Mouse (Mus musculus) forebrain, embryonic 16.5 days (tissue): ENCODE data around the gene 2700049A03Rik. TPM values are rescaled to one million over a fixed set of nuclear protein-coding genes. Genes with fewer than 3 reads are reported as not detected.
A peak's percentile ranks its signal among the peaks of the same experiment; 100 is the strongest.
"Not testable (repeated sequence)": the region's sequence is repeated elsewhere in the genome, so short reads cannot be mapped to it uniquely, and the experiment has no call there.

Experiments used
- ATAC-seq: fragments of 200-750 bp; cut with Nextera tagmentation; 2 replicates; pipeline ENCODE4 v1.8.0; 2017; ENCODE audit warnings: mild to moderate bottlenecking, moderate library complexity
- H3K27ac ChIP-seq: fragments of 300-500 bp; sonication (generic); 2 replicates; pipeline ENCODE4 v1.5.1; 2014; ENCODE audit warnings: low read length, control low read depth
- H3K27me3 ChIP-seq: fragments of 300-500 bp; sonication (generic); replicated peaks from 2 replicates; pipeline ENCODE4 v1.6.1; 2014; ENCODE audit warnings: low read length; ENCODE audit not compliant: control insufficient read depth, insufficient read depth
- H3K36me3 ChIP-seq: fragments of 300-500 bp; sonication (generic); 2 replicates; pipeline ENCODE4 v1.6.1; 2014; ENCODE audit not compliant: control insufficient read depth, insufficient read depth
- H3K4me1 ChIP-seq: fragments of 300-500 bp; sonication (generic); replicated peaks from 2 replicates; pipeline ENCODE4 v1.6.1; 2014; ENCODE audit warnings: low read length; ENCODE audit not compliant: control insufficient read depth, insufficient read depth
- H3K4me2 ChIP-seq: fragments of 300-500 bp; sonication (generic); 2 replicates; pipeline ENCODE4 v1.6.1; 2014; ENCODE audit warnings: mild to moderate bottlenecking, low read length, control low read depth
- H3K4me3 ChIP-seq: fragments of 300-500 bp; sonication (generic); replicated peaks from 2 replicates; pipeline ENCODE4 v1.5.1; 2014; ENCODE audit warnings: mild to moderate bottlenecking, low read length, control low read depth
- H3K9ac ChIP-seq: fragments of 300-500 bp; sonication (generic); replicated peaks from 2 replicates; pipeline ENCODE4 v1.6.1; 2014; ENCODE audit warnings: low read depth, low read length, control low read depth
- H3K9me3 ChIP-seq: fragments of 300-500 bp; sonication (generic); 2 replicates; pipeline ENCODE4 v1.6.1; 2016; ENCODE audit warnings: low read length; ENCODE audit not compliant: control insufficient read depth
- WGBS: fragments of 180-500 bp; shearing (Covaris S2); extraction: QIAGEN DNeasy Blood & Tissue Kit; methylation state at CpG from one replicate; pipeline ENCODE4 v1.1.7; 2014; 5-methylcytosine and 5-hydroxymethylcytosine counted together
- polyA plus RNA-seq: library from polyadenylated mRNA; unstranded; fragments of >200 nt; fragmentation: Nextera tagmentation; extraction: Ambion mirVana; gene quantifications from 2 replicates; pipeline ENCODE4 v1.2.1, GENCODE M21; 2015

Gene 2700049A03Rik
- 18.4 and 18.6 TPM in 2 replicates for polyA plus RNA-seq

DNA sequence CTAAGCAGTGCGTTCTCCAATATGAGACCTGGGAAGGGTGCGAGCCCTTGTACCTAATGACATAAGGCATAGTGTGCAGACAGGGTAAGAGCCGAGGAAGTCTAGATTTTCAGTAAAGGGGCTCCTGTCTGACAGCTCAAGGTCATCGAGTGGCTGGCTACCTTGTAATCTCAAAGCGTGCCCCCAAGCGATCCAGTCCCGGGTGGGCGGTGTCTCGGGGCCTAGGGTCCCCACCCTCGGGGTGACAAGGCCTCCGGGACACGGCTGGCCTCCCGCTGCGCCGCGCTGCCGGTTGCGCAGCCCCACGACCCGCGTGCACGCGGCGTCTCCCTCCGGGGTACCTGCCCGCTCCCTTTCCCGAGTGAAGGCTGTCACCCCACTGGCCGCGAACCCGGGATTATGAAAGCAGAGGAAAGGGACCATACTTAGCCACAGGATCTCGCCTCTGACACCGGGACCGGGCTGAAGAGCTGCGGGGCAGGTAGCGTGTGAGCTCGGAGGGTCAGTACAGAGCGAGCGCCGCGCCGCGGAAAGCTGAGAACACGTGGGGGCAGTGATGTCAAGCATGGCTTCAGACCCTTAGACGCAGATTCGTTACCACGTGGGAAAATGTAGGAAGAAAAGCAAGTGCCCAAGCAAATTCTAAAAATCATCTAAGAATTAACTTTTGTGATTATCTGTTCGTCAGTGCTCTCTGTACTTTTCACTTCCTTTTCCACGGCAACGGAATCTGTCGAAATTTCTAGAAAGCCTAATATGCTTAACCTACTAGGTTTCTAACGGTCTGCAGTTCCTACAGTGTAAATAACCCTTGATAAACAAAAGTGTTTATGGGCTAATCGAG, at the start of gene 2700049A03Rik, which contains the start of gene Timm9:
Gene 2700049A03Rik, plus strand, starts transcription at position 719 of the 844 bp plus-strand sequence.
Gene Timm9, minus strand, starts transcription at position 555 of the 844 bp plus-strand sequence.
- Histone ChIP-seq H3K9me3 (no peaks in the 10 kb centered on the region), H3K4me1 (peaks cover 30% of the 10 kb centered on the region), H3K9ac (peak within 1 kb of the TSS; percentile 84), H3K27me3 (no peaks in the 10 kb centered on the region), H3K4me2 (peak within 1 kb of the TSS; percentile 97), H3K36me3 (0 out of 2 replicates have a peak, but pooled peaks cover 4% of the 10 kb centered on the region), H3K4me3 (peak within 1 kb of the TSS; percentile 83), H3K27ac (peak within 1 kb of the TSS; percentile 91)
- under 1% methylated on average over 52 of the region's 52 CpGs for WGBS
- ATAC-seq, result peak; percentile 93

DNA sequence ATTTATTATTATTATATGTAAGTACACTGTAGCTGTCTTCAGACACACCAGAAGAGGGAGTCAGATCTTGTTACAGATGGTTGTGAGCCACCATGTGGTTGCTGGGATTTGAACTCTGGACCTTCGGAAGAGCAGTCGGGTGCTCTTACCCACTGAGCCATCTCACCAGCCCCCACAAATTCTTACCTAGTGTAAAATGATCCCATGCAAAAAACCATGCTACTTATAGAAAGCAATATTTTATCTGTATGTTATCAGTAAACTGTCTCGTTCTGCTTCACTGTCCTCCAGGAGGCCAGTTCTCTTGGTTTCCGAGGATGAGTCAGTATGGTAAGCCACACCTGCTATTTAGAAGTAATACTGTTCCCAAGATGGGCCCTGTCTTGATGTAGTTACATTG, 32.4 kb upstream of the 2700049A03Rik start:
- ATAC-seq, H3K4me2 ChIP-seq, H3K9ac ChIP-seq, H3K4me1 ChIP-seq, H3K27me3 ChIP-seq, H3K36me3 ChIP-seq, H3K9me3 ChIP-seq, H3K27ac ChIP-seq, H3K4me3 ChIP-seq: not testable (repeated sequence)
- 89% methylated on average over 4 of the region's 4 CpGs for WGBS

DNA sequence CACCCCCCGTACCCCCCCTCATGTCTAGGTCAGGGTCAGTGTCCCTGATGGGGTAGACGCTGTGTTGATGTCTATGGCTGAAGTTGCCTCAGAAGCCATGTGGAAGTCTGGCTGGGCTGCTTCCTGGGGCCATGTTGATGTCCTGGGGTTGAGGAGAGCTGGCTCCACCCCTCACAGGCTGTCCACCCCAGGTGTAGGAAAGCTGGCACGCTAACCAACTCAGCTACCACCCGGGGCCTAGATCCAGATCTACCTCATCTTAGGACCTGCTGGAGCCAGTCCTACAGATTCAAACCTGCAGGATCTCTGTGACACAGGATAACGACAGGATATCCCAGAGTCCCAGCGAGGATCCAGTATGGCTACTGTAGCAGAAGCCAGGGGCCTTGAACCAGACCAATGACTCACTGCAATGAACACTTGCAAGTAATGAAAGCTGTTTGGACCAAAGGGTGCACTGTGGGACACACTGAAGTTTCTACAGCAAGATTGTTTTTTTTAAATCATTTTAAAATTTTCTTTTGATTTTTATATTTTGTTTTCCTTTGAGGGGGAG, 29.4 kb upstream of the 2700049A03Rik start:
- no peak overlapping the region for H3K27ac ChIP-seq
- no peaks in the 10 kb centered on the region for H3K4me1 ChIP-seq
- H3K4me3 ChIP-seq, result no peak overlapping the region
- 89% methylated on average over 6 of the region's 6 CpGs for WGBS
- no peaks in the 10 kb centered on the region for H3K27me3 ChIP-seq
- no peaks in the 10 kb centered on the region for H3K9me3 ChIP-seq
- no peak overlapping the region for H3K4me2 ChIP-seq
- H3K36me3 ChIP-seq, result no peaks in the 10 kb centered on the region
- no peak for ATAC-seq
- no peak overlapping the region for H3K9ac ChIP-seq

DNA sequence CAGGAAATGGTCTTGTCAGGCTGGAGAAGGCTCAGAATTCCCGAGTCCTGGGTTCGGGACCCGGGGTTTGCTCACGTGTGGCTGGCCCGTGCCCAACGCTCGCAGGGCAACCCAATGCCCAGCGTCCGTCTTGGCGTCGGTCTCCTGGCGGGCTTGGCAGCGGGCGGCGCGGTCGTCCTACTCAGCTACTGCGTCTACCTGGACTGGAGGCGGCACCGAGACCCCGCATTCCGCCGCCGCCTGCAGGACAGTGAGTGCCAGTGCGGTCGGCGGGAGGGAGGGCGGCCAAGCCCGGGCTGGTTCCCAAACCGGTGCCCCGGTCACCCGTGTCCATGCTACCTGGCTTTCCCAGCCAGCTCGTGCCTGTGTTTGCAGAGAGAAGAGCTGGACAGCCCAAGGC, 25.3 kb upstream of the 2700049A03Rik start, which contains the start of gene Tomm20l:
Gene Tomm20l, plus strand, starts transcription at position 98 of the 400 bp plus-strand sequence.
- ATAC-seq, result no peak
- H3K27me3 ChIP-seq, result no peaks in the 10 kb centered on the region
- no peaks in the 10 kb centered on the region for H3K9me3 ChIP-seq
- 4% methylated on average over 33 of the region's 33 CpGs for WGBS
- H3K27ac ChIP-seq, result no peak within 1 kb of the TSS
- peak within 1 kb of the TSS; percentile 35 for H3K4me2 ChIP-seq
- no peak within 1 kb of the TSS for H3K9ac ChIP-seq
- H3K4me3 ChIP-seq, result peak within 1 kb of the TSS; percentile 17; the same call in 1 of the 2 replicates
- no peaks in the 10 kb centered on the region for H3K36me3 ChIP-seq
- no peaks in the 10 kb centered on the region; the same call in 1 of the 2 replicates for H3K4me1 ChIP-seq

DNA sequence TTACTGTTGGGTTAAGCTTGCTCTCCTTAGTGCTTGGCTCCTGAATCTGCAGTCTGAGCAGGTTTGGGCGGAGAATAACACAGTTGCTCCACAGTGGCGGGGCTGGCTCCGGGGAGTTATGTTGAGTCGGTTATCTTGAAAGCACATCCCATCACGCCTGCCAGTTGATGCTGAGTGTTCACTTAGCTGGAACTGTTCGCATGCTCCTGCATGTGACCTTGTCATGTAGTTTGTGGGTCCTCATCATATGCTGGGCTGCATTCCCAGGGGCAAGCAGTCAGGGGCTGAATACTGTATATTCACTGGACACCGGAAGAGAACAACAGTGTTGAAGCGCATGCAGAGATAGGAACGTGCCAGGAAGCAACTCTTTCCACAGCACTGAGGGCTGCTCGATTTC, 23.6 kb upstream of the 2700049A03Rik start:
- Histone ChIP-seq H3K9ac (no peak overlapping the region), H3K9me3 (no peaks in the 10 kb centered on the region), H3K4me1 (no peaks in the 10 kb centered on the region; the same call in 1 of the 2 replicates), H3K4me2 (no peak overlapping the region), H3K27ac (no peak overlapping the region), H3K36me3 (no peaks in the 10 kb centered on the region), H3K4me3 (no peak overlapping the region), H3K27me3 (no peaks in the 10 kb centered on the region)
- 84% methylated on average over 10 of the region's 10 CpGs for WGBS
- ATAC-seq, result no peak

DNA sequence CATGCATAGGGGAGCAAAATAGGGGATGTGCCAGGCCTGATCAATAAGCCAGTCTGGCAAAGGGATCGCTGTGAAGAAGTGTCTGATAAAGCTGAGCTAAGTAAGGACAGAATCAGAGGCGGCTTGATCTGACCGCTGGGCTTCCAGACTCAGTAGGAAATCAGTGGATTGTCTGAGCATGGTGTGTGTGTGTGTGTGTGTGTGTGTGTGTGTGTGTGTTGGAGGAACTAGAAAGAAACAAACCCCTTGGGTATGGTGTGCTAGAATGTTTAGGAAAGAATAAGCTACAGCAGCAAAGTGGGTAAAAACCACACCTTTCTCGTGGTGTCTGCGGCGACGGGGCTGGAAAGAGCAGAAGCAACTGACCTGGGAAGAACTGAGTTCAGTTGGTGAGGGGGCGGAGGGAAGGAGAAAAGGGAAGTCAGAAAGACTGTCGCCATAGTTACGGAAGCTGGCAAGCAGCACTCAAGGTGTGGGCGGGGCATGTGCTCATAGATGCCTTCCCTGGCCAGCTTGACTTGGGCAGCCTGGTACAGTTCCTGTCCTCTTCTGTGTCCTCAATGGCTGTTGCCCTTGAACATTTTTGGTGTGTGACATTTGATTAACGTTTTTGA, 22.9 kb upstream of the 2700049A03Rik start:
- no peaks in the 10 kb centered on the region for H3K36me3 ChIP-seq
- 28% methylated on average over 12 of the region's 12 CpGs for WGBS
- no peak for ATAC-seq
- no peaks in the 10 kb centered on the region for H3K27me3 ChIP-seq
- H3K4me2 ChIP-seq, result 0 out of 2 replicates have a peak overlapping the region, but pooled peaks have one; percentile 4
- no peaks in the 10 kb centered on the region for H3K9me3 ChIP-seq
- H3K4me1 ChIP-seq, result no peaks in the 10 kb centered on the region; the same call in 1 of the 2 replicates
- H3K9ac ChIP-seq, result no peak overlapping the region
- no peak overlapping the region for H3K27ac ChIP-seq
- H3K4me3 ChIP-seq, result no peak overlapping the region

DNA sequence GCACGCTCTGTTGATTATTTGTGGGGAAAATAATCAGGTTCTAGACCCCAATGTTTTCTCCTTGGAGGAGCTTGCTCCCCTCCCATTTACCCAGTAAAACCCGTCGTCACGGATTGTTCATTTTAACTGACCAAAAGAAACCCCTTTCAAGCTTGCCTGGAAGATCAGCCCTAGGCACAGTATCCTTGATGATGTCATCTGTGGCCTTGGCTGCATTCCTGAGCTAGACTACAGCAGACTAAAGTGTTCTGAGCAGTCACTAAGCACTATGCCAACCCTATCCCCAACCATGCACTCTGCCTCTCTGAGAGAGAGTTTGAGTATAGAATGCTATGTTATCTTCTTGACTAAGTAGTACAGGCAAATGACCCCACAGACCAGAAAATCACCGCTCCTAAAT, 20.2 kb upstream of the 2700049A03Rik start:
- H3K36me3 ChIP-seq, result no peaks in the 10 kb centered on the region
- no peak overlapping the region for H3K4me3 ChIP-seq
- no peaks in the 10 kb centered on the region for H3K27me3 ChIP-seq
- no peak for ATAC-seq
- no peaks in the 10 kb centered on the region for H3K9me3 ChIP-seq
- WGBS, result 59% methylated on average over 5 of the region's 5 CpGs
- H3K27ac ChIP-seq, result no peak overlapping the region
- no peak overlapping the region for H3K9ac ChIP-seq
- no peak overlapping the region for H3K4me2 ChIP-seq
- H3K4me1 ChIP-seq, result no peaks in the 10 kb centered on the region; the same call in 1 of the 2 replicates

DNA sequence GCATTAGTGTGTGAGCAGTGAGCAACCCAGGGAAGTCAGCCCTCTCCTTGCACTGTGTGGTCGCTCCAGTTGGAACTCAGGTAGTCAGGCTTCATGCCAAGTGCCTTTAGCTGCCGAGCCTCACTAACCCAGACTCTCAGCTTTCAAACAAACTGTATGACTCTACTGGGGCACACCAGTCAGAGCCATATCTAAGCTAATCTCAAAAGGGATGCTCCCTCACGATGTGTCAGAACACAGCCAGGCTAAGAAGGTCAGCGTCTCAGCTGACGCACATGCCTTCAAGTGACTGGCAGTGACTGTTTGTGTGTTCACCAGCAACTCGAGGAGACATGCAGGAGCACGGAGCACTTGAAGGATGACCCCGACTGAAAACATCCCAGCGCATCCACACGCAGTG, 13.9 kb upstream of the 2700049A03Rik start:
- Histone ChIP-seq H3K27ac (no peak overlapping the region), H3K27me3 (no peaks in the 10 kb centered on the region), H3K4me2 (no peak overlapping the region), H3K36me3 (peaks cover 11% of the 10 kb centered on the region), H3K9ac (no peak overlapping the region), H3K9me3 (no peaks in the 10 kb centered on the region), H3K4me3 (no peak overlapping the region), H3K4me1 (no peaks in the 10 kb centered on the region)
- no peak for ATAC-seq
- 91% methylated on average over 10 of the region's 10 CpGs for WGBS

DNA sequence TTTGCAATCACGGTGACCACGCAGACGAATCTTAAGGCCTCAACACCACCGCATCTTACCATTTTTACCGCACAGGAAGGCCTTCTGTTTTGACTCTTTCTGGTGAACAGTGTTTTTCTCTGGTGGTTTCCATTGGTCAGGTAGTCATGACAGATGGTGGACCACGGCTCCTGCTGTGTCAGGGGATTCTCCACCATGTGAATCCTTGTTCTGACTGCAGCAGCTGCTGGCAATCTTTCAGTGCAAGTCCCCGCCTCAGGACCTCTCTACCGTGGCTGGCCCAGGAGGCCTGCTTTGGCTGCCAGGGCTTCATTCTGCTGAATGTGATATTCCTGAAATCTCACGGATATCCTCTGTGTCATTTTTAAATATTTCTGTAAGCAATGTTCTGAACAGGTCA, 13.4 kb upstream of the 2700049A03Rik start:
- H3K4me1 ChIP-seq, result no peaks in the 10 kb centered on the region
- no peak overlapping the region for H3K4me3 ChIP-seq
- WGBS, result 91% methylated on average over 9 of the region's 9 CpGs
- no peaks in the 10 kb centered on the region for H3K27me3 ChIP-seq
- no peak overlapping the region for H3K4me2 ChIP-seq
- no peak for ATAC-seq
- no peaks in the 10 kb centered on the region for H3K9me3 ChIP-seq
- H3K9ac ChIP-seq, result no peak overlapping the region
- H3K36me3 ChIP-seq, result peaks cover 11% of the 10 kb centered on the region
- no peak overlapping the region for H3K27ac ChIP-seq
